Comparison of ENCODE assay signal across 18 mouse cellular contexts in genomic region chr6:8752984-8753722, GRCm38 (mm10). TPM values are rescaled to one million over a fixed set of nuclear protein-coding genes. Genes with fewer than 3 reads are reported as not detected.
DNase-seq lines count a peak whose midpoint lies in the region; ATAC-seq and TF ChIP-seq lines count a peak whose summit lies in the region.
"Had no signal": no experiment of that assay in that cellular context is flagged by ENCODE, and none has a peak within 500 bp of the region (broad histone marks: within the 10 kb centered on the region; RNA-seq: fewer than 3 reads in every experiment).

No protein-coding gene starts in this region.

- H3K27me3 ChIP-seq in kidney, postnatal 0 days (ENCODE audit: insufficient read depth, low read length), result no peaks in the 10 kb centered on the region
- H3K27me3 ChIP-seq in kidney, embryonic 14.5 days (ENCODE audit: control insufficient read depth, insufficient read depth, low read length), result no peaks in the 10 kb centered on the region
- no peaks in the 10 kb centered on the region for H3K27me3 ChIP-seq in liver, embryonic 11.5 days (replicated peaks; ENCODE audit: control insufficient read depth, insufficient read depth, low read length)
- no peaks in the 10 kb centered on the region for H3K27me3 ChIP-seq in lung, embryonic 16.5 days (ENCODE audit: control insufficient read depth, insufficient read depth, low read depth, low read length)
- no peaks in the 10 kb centered on the region for H3K27me3 ChIP-seq in stomach, postnatal 0 days (ENCODE audit: control insufficient read depth, insufficient read depth, low read length)
- H3K27me3 ChIP-seq: heart, embryonic 12.5 days; neural tube, embryonic 12.5 days had no signal

- H3K4me3 ChIP-seq in kidney, postnatal 0 days (replicated peaks; ENCODE audit: low read depth, low read length), result no peak overlapping the region
- no peak overlapping the region for H3K4me3 ChIP-seq in kidney, embryonic 14.5 days (ENCODE audit: low read length)
- no peak overlapping the region for H3K4me3 ChIP-seq in liver, embryonic 11.5 days (ENCODE audit: low read depth, low read length)
- no peak overlapping the region for H3K4me3 ChIP-seq in lung, embryonic 16.5 days (ENCODE audit: low read length)
- H3K4me3 ChIP-seq in stomach, postnatal 0 days (ENCODE audit: low read depth, low read length), result no peak overlapping the region
- H3K4me3 ChIP-seq: forebrain, embryonic 10.5 days; gastrocnemius, adult 2 months; heart, embryonic 12.5 days; layer of hippocampus, adult 2 months; neural tube, embryonic 12.5 days had no signal

- no peaks in the 10 kb centered on the region for H3K36me3 ChIP-seq in kidney, postnatal 0 days (ENCODE audit: insufficient read depth, low read length)
- H3K36me3 ChIP-seq in kidney, embryonic 14.5 days (ENCODE audit: control insufficient read depth, insufficient read depth, low read length), result no peaks in the 10 kb centered on the region
- H3K36me3 ChIP-seq in liver, embryonic 11.5 days (ENCODE audit: control insufficient read depth, insufficient read depth, low read length), result no peaks in the 10 kb centered on the region
- H3K36me3 ChIP-seq in lung, embryonic 16.5 days (ENCODE audit: control insufficient read depth, insufficient read depth, low read length), result no peaks in the 10 kb centered on the region
- no peaks in the 10 kb centered on the region for H3K36me3 ChIP-seq in stomach, postnatal 0 days (ENCODE audit: control insufficient read depth, insufficient read depth, low read length)
- H3K36me3 ChIP-seq: forebrain, embryonic 10.5 days; neural tube, embryonic 12.5 days had no signal

- ATAC-seq in kidney, postnatal 0 days (replicated peaks; ENCODE audit: low FRiP score, low read depth), result peak; percentile 21; the same call in 1 of the 2 replicates
- ATAC-seq in kidney, embryonic 14.5 days (ENCODE audit: low FRiP score, low TSS enrichment), result no peak
- no peak for ATAC-seq in liver, embryonic 11.5 days (replicated peaks; ENCODE audit: low FRiP score)
- ATAC-seq in lung, embryonic 16.5 days (ENCODE audit: low read depth), result peak; percentile 94
- ATAC-seq in stomach, postnatal 0 days (ENCODE audit: low FRiP score, low TSS enrichment), result peak; percentile 98
- ATAC-seq: CD4-positive, CD25-positive, alpha-beta regulatory T cell, adult 4 months had no signal

- H3K4me1 ChIP-seq in kidney, postnatal 0 days (replicated peaks; ENCODE audit: insufficient read depth, low read length), result no peaks in the 10 kb centered on the region
- no peaks in the 10 kb centered on the region for H3K4me1 ChIP-seq in kidney, embryonic 14.5 days (ENCODE audit: control insufficient read depth, insufficient read depth, low read length)
- H3K4me1 ChIP-seq in liver, embryonic 11.5 days (replicated peaks; ENCODE audit: control insufficient read depth, insufficient read depth, low read length), result peaks cover 7% of the 10 kb centered on the region
- no peaks in the 10 kb centered on the region for H3K4me1 ChIP-seq in lung, embryonic 16.5 days (replicated peaks; ENCODE audit: control insufficient read depth, insufficient read depth, low read length)
- H3K4me1 ChIP-seq in stomach, postnatal 0 days (replicated peaks; ENCODE audit: control insufficient read depth, insufficient read depth), result no peaks in the 10 kb centered on the region
- H3K4me1 ChIP-seq: neural tube, embryonic 12.5 days had no signal

- WGBS in kidney, postnatal 0 days, result 85% methylated on average over 6 of the region's 6 CpGs
- WGBS in kidney, embryonic 14.5 days, result 89% methylated on average over 6 of the region's 6 CpGs
- WGBS in liver, embryonic 11.5 days, result 70% methylated on average over 6 of the region's 6 CpGs
- WGBS in lung, embryonic 16.5 days, result 44% methylated on average over 6 of the region's 6 CpGs
- 41% methylated on average over 6 of the region's 6 CpGs for WGBS in stomach, postnatal 0 days

- no peak overlapping the region for H3K27ac ChIP-seq in kidney, postnatal 0 days
- no peak overlapping the region for H3K27ac ChIP-seq in kidney, embryonic 14.5 days (ENCODE audit: low read depth, low read length)
- 0 out of 2 replicates have a peak overlapping the region, but pooled peaks have one; percentile 1 for H3K27ac ChIP-seq in liver, embryonic 11.5 days (ENCODE audit: low read depth, low read length)
- H3K27ac ChIP-seq in lung, embryonic 16.5 days (ENCODE audit: low read length), result peak overlapping the region; percentile 73
- H3K27ac ChIP-seq in stomach, postnatal 0 days (replicated peaks), result peak overlapping the region; percentile 74
- H3K27ac ChIP-seq: forebrain, embryonic 10.5 days; gastrocnemius, adult 2 months; layer of hippocampus, adult 2 months; macrophage; neural tube, embryonic 12.5 days had no signal

- H3K9me3 ChIP-seq in kidney, postnatal 0 days (replicated peaks; ENCODE audit: low read length), result no peaks in the 10 kb centered on the region
- H3K9me3 ChIP-seq in kidney, embryonic 14.5 days (ENCODE audit: control insufficient read depth, low read length), result no peaks in the 10 kb centered on the region
- no peaks in the 10 kb centered on the region for H3K9me3 ChIP-seq in liver, embryonic 11.5 days (ENCODE audit: control insufficient read depth, low read length)
- H3K9me3 ChIP-seq in lung, embryonic 16.5 days (ENCODE audit: control insufficient read depth, low read length), result no peaks in the 10 kb centered on the region
- H3K9me3 ChIP-seq in stomach, postnatal 0 days (ENCODE audit: control insufficient read depth, low read length), result no peaks in the 10 kb centered on the region
- H3K9me3 ChIP-seq: forebrain, embryonic 10.5 days; heart, embryonic 12.5 days; neural tube, embryonic 12.5 days had no signal

- no peak overlapping the region for H3K9ac ChIP-seq in kidney, postnatal 0 days (ENCODE audit: low read depth, low read length)
- H3K9ac ChIP-seq in kidney, embryonic 14.5 days (ENCODE audit: low read depth, low read length), result no peak overlapping the region
- no peak overlapping the region for H3K9ac ChIP-seq in liver, embryonic 11.5 days (ENCODE audit: low read depth, low read length)
- H3K9ac ChIP-seq in lung, embryonic 16.5 days (ENCODE audit: low read length), result no peak overlapping the region
- no peak overlapping the region for H3K9ac ChIP-seq in stomach, postnatal 0 days (ENCODE audit: low read length)
- H3K9ac ChIP-seq: heart, embryonic 12.5 days; neural tube, embryonic 12.5 days had no signal

- no peak for TF ChIP-seq EP300 in stomach, postnatal 0 days (optimal IDR thresholded peaks at IDR 0.05)

- no peak overlapping the region for H3K4me2 ChIP-seq in kidney, postnatal 0 days (ENCODE audit: low read length)
- no peak overlapping the region for H3K4me2 ChIP-seq in kidney, embryonic 14.5 days (replicated peaks; ENCODE audit: low read depth, low read length)
- no peak overlapping the region for H3K4me2 ChIP-seq in liver, embryonic 11.5 days
- H3K4me2 ChIP-seq in lung, embryonic 16.5 days (ENCODE audit: low read depth, low read length), result no peak overlapping the region
- H3K4me2 ChIP-seq in stomach, postnatal 0 days (replicated peaks; ENCODE audit: low read depth), result no peak overlapping the region
- H3K4me2 ChIP-seq: heart, embryonic 12.5 days; neural tube, embryonic 12.5 days had no signal

- TF ChIP-seq CTCF in kidney, postnatal 0 days (IDR thresholded peaks at IDR 0.05; ENCODE audit: low read depth), result no peak
- no peak for TF ChIP-seq CTCF in stomach, postnatal 0 days (IDR thresholded peaks at IDR 0.05; ENCODE audit: low read depth)

- intact Hi-C loops in left cerebral cortex, postnatal 4 days (cut with DNase I), result no loop called here

- DNase-seq in kidney, postnatal 0 days (ENCODE audit: low spot score), result no peak
- no peak for DNase-seq in liver, embryonic 11.5 days (ENCODE audit: low spot score)
- DNase-seq in stomach, postnatal 0 days (ENCODE audit: low spot score), result peak; percentile 67
- no peak for DNase-seq in adrenal gland, postnatal 25 days
- DNase-seq in spleen, postnatal 14 days (ENCODE audit: low spot score in 2 of 2), result no peak
- no peak for DNase-seq in left cerebral cortex, postnatal 4 days
- DNase-seq: cerebellum, postnatal 14 days; gastrocnemius, adult 2 months; midbrain, embryonic 14.5 days; thymus, postnatal 14 days had no signal

RNA-seq across cellular contexts. Expression of gene Ica1, which starts 25.1 kb away (rescaled TPM):
- polyA plus RNA-seq in kidney, postnatal 0 days (2015; fragmentation: Nextera tagmentation; extraction: Ambion mirVana), result 27.8 and 30.1 TPM in 2 replicates
- 26.8 and 30.0 TPM in 2 replicates for polyA plus RNA-seq in kidney, embryonic 14.5 days (2014; fragmentation: Nextera tagmentation; extraction: Ambion mirVana)
- polyA plus RNA-seq in liver, embryonic 11.5 days (2014; fragmentation: Nextera tagmentation; extraction: Ambion mirVana), result 13.2 and 14.5 TPM in 2 replicates
- polyA plus RNA-seq in lung, embryonic 16.5 days (2015; fragmentation: Nextera tagmentation; extraction: Ambion mirVana), result 39.8 and 40.6 TPM in 2 replicates
- 44.7 and 46.9 TPM in 2 replicates for polyA plus RNA-seq in stomach, postnatal 0 days (2015; fragmentation: Nextera tagmentation; extraction: Ambion mirVana)
- 40.9 and 45.0 TPM in 2 replicates for total RNA-seq in adrenal gland, postnatal 25 days (2021)
- total RNA-seq in left cerebral cortex, postnatal 4 days (2021), result 10 to 100 TPM; 63.4 to 64.1 TPM

Comparison
In these comparisons a context has a peak if more than half of its experiments do, and no peak if none do; other contexts are left out.
1. ATAC-seq: peak in kidney, postnatal 0 days (single experiment), lung, embryonic 16.5 days (single experiment) and stomach, postnatal 0 days (single experiment); none in kidney, embryonic 14.5 days (single experiment) and liver, embryonic 11.5 days (single experiment).
2. H3K27ac ChIP-seq: peak in liver, embryonic 11.5 days (single experiment), lung, embryonic 16.5 days (single experiment) and stomach, postnatal 0 days (single experiment); none in kidney, postnatal 0 days (single experiment) and kidney, embryonic 14.5 days (single experiment).